Mouse (Mus musculus): ENCODE measurements around the gene Dedd. TPM values are rescaled to one million over a fixed set of nuclear protein-coding genes. Genes with fewer than 3 reads are reported as not detected.
A peak's percentile ranks its signal among the peaks of the same experiment; 100 is the strongest.
"Not testable (repeated sequence)": the region's sequence is repeated elsewhere in the genome, so short reads cannot be mapped to it uniquely, and the experiment has no call there.

Dedd gene
- total RNA-seq, 2 experiments from 2014 or later, result 36.9 to 41.3 TPM

DNA sequence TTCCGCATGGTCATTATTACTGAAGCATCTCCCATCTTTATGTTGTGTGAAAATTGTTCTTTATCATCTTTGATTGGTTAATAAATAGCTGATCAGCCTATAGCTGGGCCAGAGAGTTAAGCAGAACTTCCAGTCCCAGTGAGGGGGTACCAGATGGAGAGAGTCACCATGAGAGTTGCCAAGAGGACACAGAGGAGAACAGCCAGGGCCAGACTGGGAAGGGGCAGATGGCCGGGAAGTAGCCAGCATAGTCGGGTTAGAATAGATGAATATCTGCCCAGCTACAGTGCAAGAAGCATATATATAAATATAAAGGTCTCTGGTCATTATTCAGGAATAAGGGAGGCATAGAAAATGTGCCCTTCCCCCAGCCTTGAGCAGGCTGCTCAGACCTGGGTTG lies 30.7 kb upstream of the Dedd start:
- intact Hi-C loops (cut with DNase I), result no loop called here
- DNase-seq (ENCODE audit: low spot score in 2 of 2), result no peak

DNA sequence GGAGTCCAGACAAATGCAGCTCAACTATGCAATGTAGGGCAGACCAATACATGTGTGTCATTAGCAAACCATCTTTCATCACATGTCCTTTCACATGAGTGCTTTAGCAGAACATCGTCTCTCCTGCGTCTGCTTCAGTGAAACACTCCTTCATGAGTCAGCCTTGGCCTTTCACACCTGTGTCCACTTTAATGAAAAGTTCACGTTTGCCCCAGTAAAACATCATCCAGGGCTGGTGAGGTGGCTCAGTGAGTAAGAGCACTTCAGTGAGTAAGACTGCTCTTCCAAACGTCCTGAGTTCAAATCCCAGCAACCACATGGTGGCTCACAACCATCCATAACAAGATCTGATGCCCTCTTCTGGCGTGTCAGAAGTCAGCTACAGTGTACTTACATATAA lies 22.8 kb upstream of the Dedd start:
- intact Hi-C loops (cut with DNase I); DNase-seq (ENCODE audit: low spot score in 2 of 2): not testable (repeated sequence)

DNA sequence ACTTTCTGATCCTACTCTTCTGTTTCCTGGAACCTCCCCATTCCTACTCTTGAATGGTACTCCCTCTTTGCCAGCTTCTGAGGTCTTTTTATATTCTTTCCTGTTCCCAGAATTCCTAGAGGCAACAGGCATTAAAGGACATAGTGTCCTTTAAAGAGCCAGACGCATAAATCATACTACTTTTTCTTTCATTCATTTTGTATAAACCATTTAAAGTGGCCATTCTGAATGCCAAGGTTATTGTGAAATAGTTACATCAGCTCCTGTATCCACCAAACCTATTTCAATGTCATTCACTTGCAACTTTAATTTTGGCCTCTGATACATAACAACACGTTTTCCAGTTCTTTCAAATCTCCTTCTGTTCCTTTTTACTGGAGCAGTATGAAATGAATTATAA lies 19.6 kb upstream of the Dedd start:
- DNase-seq (ENCODE audit: low spot score in 2 of 2), result no peak
- intact Hi-C loops (cut with DNase I), result no loop called here

DNA sequence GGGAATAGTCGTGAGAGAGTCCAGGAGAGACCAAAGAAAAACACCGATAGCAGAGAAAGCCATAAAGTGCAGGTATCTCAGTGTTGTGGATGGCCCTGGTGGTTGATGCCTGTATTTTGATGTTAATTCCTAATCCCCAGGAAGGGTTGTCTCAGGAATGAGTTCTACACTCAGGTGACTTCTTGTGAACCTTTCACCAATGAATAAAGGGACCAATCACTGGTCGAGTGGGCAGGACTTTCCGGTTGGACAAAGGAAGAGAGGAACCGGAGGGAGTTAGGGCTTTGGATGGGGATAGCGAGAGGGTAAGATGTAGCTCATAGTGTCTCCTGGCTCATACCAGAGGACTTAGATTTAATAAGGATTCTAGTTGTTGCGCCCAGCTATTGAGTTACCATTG lies 9.2 kb upstream of the Dedd start:
- no peak for DNase-seq (ENCODE audit: low spot score in 2 of 2)
- intact Hi-C loops (cut with DNase I), result no loop called here

DNA sequence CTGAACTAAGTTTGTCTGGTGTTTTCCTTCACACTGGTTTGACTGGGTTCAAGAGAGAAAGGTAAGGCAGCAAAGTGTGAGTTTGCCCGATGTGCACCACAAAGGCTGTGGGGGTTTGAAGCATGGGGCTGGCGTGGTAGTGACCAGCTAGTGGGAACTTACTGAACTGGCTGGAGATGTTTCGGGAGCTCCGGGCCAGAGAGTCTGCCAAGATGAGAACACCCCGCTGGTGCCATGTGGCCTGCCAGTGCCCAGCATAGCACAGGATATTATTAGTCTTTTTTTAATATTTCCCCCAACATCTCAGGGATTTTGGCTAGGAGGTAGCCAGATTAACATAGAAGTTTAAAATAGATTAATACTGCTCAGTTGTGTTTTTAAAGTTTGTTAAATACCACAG lies 8.8 kb upstream of the Dedd start:
- intact Hi-C loops (cut with DNase I), result no loop called here
- no peak for DNase-seq (ENCODE audit: low spot score in 2 of 2)

DNA sequence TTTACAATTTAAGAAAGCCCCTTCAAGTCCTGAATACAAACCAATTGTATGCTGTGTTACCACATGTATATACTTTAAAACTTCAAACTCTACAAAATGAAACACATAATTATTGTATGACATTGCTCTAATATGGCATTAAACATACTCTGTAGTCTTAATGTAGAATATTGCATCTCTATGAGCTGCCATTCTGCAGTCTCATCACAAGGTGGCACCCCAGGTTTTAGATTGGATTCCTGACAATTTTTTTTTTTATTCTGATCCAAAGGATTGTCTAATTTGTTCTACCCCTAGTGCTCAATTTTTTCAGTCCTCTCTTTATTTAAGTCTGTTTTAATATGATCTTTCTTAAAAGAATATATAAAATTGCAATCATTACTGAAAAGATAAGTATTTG lies 7.5 kb upstream of the Dedd start:
- intact Hi-C loops (cut with DNase I), result no loop called here
- no peak for DNase-seq (ENCODE audit: low spot score in 2 of 2)

DNA sequence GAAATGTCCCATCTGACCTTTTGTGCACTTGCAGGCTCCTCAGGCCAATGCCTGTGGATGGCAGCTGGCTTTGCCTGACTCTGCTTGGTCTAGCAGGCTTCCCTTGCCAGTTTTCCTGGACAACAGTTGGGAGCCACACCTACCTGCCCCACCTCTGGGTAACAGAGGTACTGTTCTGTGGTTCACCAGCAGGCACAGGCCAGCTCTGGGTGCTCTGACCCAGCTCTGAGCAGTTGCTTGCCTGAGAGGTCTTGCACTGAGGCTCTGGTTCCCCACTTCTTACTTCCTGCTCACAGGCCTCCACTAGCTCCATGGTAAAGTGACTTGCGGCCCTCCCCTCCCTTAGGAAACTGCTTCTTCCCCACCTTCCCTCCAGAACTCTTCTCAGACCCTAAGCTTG lies 6.9 kb upstream of the Dedd start:
- intact Hi-C loops (cut with DNase I), result no loop called here

DNA sequence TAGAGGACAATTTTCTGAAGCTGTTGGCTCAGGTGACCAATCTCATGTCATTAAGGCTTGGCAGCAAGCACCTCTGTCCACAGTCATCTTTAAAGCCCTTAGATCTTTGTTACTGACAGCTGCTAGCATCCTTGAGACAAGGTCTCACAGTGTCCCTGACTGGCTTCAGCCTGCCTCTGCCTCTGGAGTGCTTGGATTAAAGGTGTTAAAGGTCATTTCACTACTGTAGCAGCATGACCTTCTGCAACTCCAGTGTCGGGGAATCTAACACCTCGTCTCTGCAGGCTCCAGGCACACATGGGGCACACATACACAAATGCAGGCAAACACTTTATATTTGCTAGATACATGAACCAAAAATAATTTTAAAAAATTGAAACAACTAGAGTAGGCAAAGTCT lies 3.4 kb upstream of the Dedd start:
- no peak for DNase-seq (ENCODE audit: low spot score in 2 of 2)
- intact Hi-C loops (cut with DNase I), result no loop called here

More for the DNA sequence above, 6.9 kb upstream of the Dedd start:
- no peak for DNase-seq (ENCODE audit: low spot score in 2 of 2)

DNA sequence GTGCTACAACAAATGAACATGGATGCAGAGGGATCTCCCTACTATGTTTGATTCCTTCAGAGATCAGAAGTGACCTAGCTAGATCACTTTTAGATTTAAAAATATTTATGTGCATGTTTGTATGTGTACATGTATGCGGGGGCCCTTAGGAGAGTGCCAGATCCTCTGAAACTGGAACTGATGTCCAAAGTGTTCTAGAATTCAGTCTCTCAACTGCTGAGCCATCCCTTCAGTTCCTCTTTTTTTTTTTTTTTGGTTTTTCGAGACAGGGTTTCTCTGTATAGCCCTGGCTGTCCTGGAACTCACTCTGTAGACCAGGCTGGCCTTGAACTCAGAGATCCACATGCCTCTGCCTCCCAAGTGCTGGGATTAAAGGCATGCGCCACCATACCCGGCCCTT lies 2.4 kb upstream of the Dedd start:
- DNase-seq (ENCODE audit: low spot score in 2 of 2); intact Hi-C loops (cut with DNase I): not testable (repeated sequence)

DNA sequence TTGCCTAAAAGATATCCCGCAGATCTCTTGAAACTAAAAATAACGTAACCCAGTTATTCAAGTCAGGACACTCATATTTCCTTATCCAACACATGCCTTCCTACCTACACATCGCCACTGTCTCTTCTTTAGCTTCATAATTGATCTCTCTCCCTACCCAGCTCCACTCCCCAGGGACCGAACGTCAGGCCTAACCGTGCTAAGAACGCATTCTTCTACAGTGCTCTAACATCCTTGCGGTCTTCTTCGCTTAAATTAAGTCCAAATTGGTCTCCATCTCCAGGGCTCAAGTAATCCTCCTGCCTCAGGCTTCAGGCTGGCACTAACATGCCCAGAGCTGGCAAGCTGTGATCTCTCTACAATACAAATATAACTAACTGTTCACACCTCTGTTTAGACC lies 701 bp upstream of the Dedd start:
- DNase-seq (ENCODE audit: low spot score in 2 of 2), result no peak
- intact Hi-C loops (cut with DNase I), result no loop called here

DNA sequence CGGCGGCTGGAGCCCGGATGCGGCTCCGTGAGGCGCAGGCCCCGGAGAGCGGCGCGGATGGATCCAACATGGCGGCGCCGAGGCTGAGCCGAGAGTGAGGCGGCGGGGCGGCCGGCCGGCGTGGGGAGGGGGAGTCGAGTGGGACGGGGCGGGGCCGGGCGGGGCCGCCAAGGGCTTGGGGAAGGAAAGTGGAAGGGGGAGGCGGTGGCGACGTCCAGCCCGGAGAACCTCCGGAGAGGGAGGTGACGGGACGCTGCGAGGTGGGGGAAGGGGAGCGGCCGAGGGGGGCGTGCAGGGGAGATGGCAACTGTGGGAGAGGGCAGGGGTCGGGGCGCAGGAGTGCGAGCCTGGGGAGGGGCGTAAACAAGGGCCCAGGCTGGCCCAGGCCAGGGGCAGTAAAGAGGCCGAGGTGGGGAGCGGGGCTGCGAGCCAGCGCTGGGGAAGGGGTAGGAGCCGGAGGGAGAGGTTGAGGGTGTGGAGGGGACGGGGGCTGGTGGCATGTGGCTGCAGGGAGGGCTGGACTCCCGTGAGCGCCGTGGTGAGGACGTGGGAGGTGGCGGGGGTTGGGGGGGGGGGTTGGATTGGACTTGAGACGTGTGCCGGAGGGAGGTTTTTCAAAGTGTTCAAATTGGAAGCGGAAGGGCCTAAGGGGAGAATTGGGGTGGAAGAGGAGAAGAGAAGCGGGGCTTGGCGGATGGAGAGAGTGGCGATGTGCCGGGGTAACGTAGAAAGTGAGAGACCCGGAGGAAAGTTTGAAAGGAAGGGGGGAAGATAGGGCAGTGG lies 679 bp downstream of the Dedd start:
- intact Hi-C loops (cut with DNase I), result loop anchor here (1.0 kb wide), 3 partner anchors 16 to 82 kb away; partner anchors contain the start of genes Nit1, Pfdn2 and Usf1
- DNase-seq (ENCODE audit: low spot score in 2 of 2), result peak in 1 of 2 experiments; percentile 57

DNA sequence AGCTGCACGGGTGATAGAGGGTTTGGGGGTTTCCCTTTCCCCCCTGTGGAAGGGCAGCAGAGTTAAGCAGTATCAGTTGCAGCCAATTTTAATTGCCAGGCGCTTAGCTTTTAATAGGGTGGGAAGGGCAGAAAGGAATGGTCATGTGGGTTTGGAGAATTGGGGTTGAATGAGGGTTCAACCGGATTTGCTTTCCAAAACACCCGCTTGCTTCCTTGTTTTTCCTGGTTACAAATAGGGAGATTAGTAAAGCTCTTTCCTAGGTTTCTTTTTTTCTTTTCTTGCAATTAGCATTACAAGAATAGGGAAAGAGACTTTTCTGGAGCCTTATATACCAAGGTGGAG lies 1.2 kb downstream of the Dedd start:
- no peak for DNase-seq (ENCODE audit: low spot score in 2 of 2)
- intact Hi-C loops (cut with DNase I), result no loop called here

DNA sequence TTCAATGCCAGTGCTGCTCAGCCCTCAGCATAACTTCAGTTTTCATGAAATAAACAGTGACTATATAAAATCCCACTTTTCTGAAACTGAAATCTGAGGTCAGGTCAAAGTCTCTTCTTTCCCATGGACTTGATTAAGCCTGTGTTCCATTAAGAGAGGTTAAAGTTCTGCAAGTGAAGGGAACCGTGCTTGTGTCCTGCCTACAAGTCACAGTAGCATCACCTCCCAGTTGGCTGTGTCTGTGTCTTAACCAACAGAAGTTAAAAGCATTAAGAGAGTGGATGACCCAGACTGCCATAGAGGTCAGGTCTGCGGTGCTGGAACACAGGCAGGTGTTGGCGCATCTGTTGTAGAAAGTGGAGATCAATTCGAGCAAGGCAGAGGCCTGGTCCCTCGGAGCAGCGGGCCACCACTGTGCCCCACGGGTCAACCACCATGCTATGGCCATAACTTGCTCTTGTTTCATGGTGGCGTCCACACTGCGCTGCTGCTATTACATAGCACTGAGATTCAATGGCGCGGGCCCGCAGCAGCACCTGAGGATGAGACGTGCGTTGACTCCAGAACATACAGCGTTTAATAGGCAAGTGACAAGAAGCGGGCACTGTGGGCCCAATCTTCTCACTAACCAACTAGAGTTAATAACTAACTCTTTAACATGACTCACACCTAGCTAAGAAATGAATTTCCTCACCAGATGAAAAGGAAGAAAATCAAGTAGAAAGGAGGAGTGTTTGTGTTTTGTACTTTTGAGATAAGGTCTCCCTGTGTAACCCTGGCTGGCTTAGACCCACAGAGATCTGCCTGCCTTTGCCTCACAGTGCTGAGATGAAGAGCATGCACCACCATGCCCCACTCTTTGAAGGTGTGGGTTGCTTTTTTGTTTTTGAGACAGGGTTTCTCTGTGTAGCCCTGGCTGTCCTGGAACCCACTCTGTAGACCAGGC lies 13.6 kb downstream of the Dedd start:
- DNase-seq (ENCODE audit: low spot score in 2 of 2), result no peak
- intact Hi-C loops (cut with DNase I), result no loop called here

DNA sequence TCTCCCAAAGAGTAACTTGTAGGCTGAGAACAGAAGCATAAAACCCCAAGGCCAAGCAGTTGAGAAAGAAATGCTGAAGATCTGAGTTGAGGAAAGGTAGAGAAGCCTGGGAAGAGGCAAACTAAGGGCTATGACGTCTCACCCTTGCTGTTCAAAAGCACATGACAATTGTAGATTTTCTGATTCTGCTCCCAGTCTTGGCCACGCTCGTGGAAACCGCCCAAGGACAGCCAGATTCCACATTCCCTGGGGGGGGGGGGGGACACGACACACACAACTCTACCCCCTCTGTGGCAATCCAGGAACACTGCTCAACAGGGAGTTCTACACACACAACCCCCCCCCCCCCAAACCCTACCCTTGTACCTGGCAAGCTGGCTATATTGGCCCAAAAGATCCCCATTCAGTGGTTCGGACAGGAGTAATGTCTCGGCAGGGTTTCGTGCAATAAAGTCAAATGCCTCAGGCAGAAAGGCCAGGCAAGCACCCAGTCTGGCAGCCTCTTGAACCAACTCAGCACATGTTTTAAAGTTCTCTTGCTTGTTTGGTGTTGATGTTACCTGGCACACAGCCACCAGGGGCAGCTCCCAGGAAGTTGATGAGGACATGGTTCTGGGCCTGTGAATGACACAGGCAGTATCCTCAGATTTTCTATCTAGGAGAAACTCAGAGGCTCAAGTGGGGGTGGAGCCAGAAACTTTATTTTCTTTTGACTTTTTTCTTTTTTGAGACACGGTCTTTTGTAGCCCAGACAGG lies 15.2 kb downstream of the Dedd start:
- DNase-seq (ENCODE audit: low spot score in 2 of 2), result no peak
- intact Hi-C loops (cut with DNase I), result no loop called here

DNA sequence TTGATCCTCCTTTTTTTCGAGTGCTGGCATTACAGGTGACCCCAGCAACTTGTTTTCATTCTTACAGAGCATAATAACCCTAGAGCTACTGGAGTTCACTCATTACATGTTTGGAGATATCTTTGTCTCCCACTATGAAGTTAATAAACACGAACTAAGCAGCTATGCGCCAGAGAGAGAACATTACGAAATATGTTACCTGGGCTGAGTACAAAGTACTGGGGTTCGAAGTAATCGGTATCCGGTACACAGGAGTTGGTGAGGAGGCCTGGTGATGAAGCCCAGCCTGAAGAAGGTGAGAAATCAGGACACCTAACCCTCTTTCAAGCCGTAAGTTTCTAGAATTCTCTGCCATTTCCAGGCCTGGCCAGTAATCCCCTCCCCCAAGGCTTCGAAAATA lies 15.8 kb downstream of the Dedd start:
- DNase-seq (ENCODE audit: low spot score in 2 of 2), result no peak
- intact Hi-C loops (cut with DNase I), result loop anchor here (1.0 kb wide), 1 partner anchor 15 kb away; the partner anchor contains the start of gene Dedd

DNA sequence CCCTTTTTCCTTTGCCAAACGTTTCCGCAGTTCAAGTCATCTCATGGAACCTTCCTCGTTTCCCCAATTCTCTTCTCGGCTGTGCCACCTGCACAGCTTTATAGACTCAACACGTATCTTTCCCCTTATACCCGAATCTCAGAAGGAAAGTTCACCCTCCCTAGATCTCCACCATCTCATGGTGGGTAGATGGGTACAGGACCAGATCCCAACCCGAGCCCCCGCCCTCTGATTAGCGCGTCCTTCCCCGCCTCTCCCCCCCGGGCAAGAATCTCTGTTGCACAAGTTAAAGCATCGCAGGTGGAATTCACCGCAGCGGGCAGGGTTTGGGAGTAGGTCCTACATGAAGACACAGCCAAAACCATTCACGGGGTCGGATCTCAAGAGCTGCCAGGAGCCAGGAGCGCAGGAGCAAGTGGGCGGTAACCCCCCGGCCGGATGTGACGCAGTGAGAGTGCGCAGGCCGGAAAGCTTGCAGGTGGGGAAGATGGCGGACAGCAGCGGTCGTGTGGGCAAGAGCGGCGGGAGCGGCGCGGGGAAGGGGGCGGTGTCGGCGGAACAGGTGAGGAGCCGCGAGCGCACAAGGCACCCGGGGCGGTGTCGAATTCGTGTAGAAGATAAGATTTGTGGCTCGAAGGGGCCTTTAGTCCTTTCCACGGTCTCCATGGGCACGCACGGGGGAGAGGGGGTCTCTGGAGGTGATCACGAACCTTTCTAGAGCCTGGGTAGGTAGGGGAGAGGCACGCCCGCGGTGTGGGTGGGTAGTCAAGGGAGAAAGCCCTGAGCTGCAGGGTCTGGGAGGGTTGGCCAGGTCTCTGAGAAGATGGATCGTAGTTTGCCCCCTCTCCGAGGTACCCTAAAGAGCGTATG lies 16.5 kb downstream of the Dedd start, which contains the start of the genes Nit1 and Pfdn2:
Gene Nit1 (minus strand): TSS at position 422 of the 870 bp plus-strand sequence.
Gene Pfdn2 (plus strand): TSS at position 446 of the 870 bp plus-strand sequence.
- DNase-seq (ENCODE audit: low spot score in 2 of 2), result peak; percentile 90
- intact Hi-C loops (cut with DNase I), result loop anchor here (1.0 kb wide), 1 partner anchor 16 kb away; the partner anchor contains the start of gene Dedd

DNA sequence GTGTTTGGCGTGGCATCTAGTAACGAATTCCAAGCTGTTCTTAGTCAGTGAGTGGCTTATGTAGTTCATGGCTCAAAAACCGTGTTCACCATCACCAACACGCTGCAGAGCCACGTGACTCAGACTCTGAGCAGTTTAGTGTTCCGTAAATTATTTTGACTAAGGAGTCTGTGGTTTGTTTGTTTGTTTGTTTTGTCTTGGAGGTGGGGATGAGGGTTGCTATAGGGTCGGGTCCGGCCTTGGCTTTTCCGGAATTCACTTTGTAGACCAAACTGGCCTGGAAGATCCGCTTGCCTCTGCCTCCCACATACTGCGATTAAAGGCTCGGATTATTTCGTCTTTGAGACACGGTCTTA lies 17.1 kb downstream of the Dedd start:
- no peak for DNase-seq (ENCODE audit: low spot score in 2 of 2)

DNA sequence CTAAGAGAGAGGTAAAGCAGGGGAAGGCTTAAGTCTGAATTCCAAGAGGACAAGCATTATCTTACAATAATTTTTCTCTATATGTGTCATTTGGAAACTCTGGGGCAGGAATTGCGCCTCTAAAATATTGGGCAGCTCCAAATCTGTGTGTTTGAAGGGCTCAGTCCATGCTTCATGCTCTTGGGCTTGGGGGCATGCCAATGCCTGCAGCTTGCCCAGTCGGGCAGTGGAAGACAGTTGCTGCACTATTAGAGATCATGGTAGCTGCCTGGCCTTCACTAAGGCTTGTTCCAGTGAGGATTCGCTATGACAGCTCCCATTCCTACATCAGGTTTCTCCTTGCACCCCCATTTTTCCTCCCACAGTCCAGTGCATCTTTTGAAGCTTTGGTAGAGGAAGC lies 19.7 kb downstream of the Dedd start:
- intact Hi-C loops (cut with DNase I), result no loop called here
- DNase-seq (ENCODE audit: low spot score in 2 of 2), result no peak

More for the DNA sequence above, 17.1 kb downstream of the Dedd start:
- intact Hi-C loops (cut with DNase I), result no loop called here

DNA sequence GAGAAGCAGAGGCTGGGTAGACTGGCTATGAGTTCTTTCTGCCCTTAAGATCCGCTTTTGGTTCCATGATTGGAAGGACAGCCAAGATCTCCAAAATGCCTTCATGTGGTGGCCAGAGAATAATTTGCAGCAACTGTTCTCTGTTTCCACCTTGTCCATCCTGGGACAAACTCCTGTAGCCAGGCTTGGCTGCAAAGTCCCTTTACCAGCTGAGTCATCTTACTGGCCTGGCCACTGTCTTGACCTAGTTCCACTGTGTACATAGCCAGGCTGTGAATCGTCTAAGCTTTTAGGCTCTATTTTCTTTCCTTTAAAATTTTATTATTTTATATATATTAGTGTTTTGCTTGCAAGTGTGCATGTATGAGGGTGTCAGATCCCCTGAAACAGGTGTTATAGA lies 20.3 kb downstream of the Dedd start:
- no peak for DNase-seq (ENCODE audit: low spot score in 2 of 2)
- intact Hi-C loops (cut with DNase I), result no loop called here

Measured in left cerebral cortex, postnatal 36 days (tissue).